Mouse (Mus musculus): ENCODE measurements around the gene Eid2b. TPM values are rescaled to one million over a fixed set of nuclear protein-coding genes. Genes with fewer than 3 reads are reported as not detected.

The Eid2b gene
- polyA plus RNA-seq, 1 experiment from 2014 or later = 8.4 TPM

DNA sequence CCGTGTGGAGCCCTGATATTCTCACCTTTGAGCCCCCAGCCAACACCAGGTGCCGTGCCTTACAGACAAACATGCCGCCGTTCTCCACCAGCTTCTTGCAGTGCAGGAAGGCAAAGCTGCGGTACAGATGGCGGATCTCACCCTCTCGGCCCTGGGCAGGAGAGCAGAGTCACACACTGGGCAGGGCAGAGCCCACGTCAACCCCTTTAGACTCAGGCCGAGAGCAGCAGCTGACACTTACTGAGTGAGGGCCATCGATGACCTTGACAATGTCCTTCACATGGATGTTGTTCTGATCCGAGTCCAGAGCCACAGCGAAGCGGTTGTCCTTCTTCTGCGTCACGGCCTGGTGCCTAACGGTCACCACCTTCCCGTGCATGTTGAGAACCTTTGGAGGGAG lies 41.2 kb downstream of the Eid2b start:
- Histone ChIP-seq H3K27ac (replicated peaks in 1 of 2; ENCODE audit: control insufficient read depth in 1 of 2, insufficient read depth in 1 of 2, low read depth in 2 of 2, low read length in 2 of 2) (no peak overlapping the region), H3K4me2 (ENCODE audit: low read length) (no peak overlapping the region), H3K9ac (ENCODE audit: low read length) (no peak overlapping the region), H3K27me3 (ENCODE audit: control insufficient read depth, insufficient read depth, low read length) (no peaks in the 10 kb centered on the region), H3K4me3 (ENCODE audit: control insufficient read depth in 1 of 2, insufficient read depth in 1 of 2, low read depth in 1 of 2, low read length in 2 of 2) (no peak overlapping the region), H3K4me1 (ENCODE audit: control insufficient read depth in 2 of 2, insufficient read depth in 2 of 2, low read length in 2 of 2) (no peaks in the 10 kb centered on the region), H3K9me3 (ENCODE audit: control insufficient read depth, low read length) (no peaks in the 10 kb centered on the region), H3K36me3 (ENCODE audit: control insufficient read depth, insufficient read depth, low read length) (peaks cover 94% of the 10 kb centered on the region)
- no peak for ATAC-seq (ENCODE audit: insufficient number of reproducible peaks, insufficient read depth, low FRiP score, low read depth)
- 90% methylated on average over 17 of the region's 17 CpGs for WGBS

DNA sequence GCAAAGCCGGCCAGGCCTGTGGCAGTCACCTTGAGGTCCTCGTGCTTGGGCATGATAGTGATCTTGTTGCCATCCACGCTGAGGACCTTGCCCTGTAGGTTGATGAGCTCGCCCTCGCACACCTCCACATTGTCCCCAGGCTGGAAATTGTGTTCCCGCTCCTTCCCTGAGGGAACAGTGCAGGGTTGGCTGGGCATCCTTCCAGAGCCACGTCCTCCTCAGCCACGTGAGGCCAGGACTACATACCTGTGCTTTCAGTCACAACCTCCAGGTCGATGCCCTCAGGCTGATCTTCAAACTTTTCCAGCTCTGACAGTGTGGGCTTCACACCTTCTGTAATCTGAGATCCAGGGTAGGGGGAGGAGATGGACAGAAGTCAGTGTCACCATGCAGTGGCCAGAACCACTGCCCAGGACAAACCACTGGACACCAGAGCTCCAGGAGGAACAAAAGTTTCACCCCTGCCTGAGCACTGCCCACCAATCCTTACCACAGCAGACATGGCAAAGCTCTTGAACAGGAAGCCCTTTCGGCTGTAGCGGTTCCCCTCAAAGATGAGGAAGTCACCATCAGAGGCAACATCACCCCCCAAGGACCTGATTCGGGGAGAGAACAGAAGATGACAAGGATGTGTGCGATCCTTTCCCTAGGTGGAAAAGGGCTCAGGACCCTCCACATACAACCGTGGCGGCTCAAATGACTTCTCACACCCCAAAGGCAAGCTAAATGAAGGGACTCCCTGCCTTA lies 44.6 kb downstream of the Eid2b start:
- H3K4me1 ChIP-seq (ENCODE audit: control insufficient read depth in 2 of 2, insufficient read depth in 2 of 2, low read length in 2 of 2) = no peaks in the 10 kb centered on the region
- 88% methylated on average over 15 of the region's 15 CpGs for WGBS

GRCm38 (mm10) chr7:28325293-28325692 lies 47.8 kb downstream of the Eid2b start:
- WGBS = 94% methylated on average over 8 of the region's 8 CpGs
- no peak overlapping the region for H3K27ac ChIP-seq (replicated peaks in 1 of 2; ENCODE audit: control insufficient read depth in 1 of 2, insufficient read depth in 1 of 2, low read depth in 2 of 2, low read length in 2 of 2)
- ATAC-seq (ENCODE audit: insufficient number of reproducible peaks, insufficient read depth, low FRiP score, low read depth) = no peak
- no peak overlapping the region for H3K4me2 ChIP-seq (ENCODE audit: low read length)
- H3K4me3 ChIP-seq (ENCODE audit: control insufficient read depth in 1 of 2, insufficient read depth in 1 of 2, low read depth in 1 of 2, low read length in 2 of 2) = no peak overlapping the region
- H3K4me1 ChIP-seq (ENCODE audit: control insufficient read depth in 2 of 2, insufficient read depth in 2 of 2, low read length in 2 of 2) = no peaks in the 10 kb centered on the region
- H3K27me3 ChIP-seq (ENCODE audit: control insufficient read depth, insufficient read depth, low read length) = no peaks in the 10 kb centered on the region
- H3K9ac ChIP-seq (ENCODE audit: low read length) = no peak overlapping the region
- peaks cover 100% of the 10 kb centered on the region for H3K36me3 ChIP-seq (ENCODE audit: control insufficient read depth, insufficient read depth, low read length)
- no peaks in the 10 kb centered on the region for H3K9me3 ChIP-seq (ENCODE audit: control insufficient read depth, low read length)

More for the DNA sequence above, 44.6 kb downstream of the Eid2b start:
- Histone ChIP-seq H3K4me3 (ENCODE audit: control insufficient read depth in 1 of 2, insufficient read depth in 1 of 2, low read depth in 1 of 2, low read length in 2 of 2) (no peak overlapping the region), H3K36me3 (ENCODE audit: control insufficient read depth, insufficient read depth, low read length) (peaks cover 100% of the 10 kb centered on the region), H3K4me2 (ENCODE audit: low read length) (no peak overlapping the region), H3K27ac (replicated peaks in 1 of 2; ENCODE audit: control insufficient read depth in 1 of 2, insufficient read depth in 1 of 2, low read depth in 2 of 2, low read length in 2 of 2) (no peak overlapping the region), H3K9ac (ENCODE audit: low read length) (no peak overlapping the region), H3K9me3 (ENCODE audit: control insufficient read depth, low read length) (no peaks in the 10 kb centered on the region), H3K27me3 (ENCODE audit: control insufficient read depth, insufficient read depth, low read length) (no peaks in the 10 kb centered on the region)
- ATAC-seq (ENCODE audit: insufficient number of reproducible peaks, insufficient read depth, low FRiP score, low read depth) = no peak

DNA sequence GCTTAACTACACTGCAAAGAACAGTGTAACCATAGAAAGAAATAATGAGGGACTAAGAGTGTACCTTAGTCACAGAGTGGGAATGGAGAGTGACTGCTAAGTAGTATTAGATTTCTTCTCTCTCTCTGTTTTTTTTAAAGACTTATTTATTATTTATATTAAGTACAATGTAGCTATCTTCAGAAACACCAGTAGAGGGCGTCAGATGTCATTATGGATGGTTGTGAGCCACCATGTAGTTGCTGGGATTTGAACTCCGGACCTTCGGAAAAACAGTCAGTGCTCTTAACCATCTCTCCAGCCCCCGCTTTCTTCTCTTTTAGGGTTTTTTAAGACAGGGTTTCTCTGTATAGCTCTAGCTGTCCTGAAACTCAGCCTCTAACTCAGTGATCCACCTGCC lies 48.9 kb downstream of the Eid2b start:
- ATAC-seq (ENCODE audit: insufficient number of reproducible peaks, insufficient read depth, low FRiP score, low read depth) = no peak
- no peak overlapping the region for H3K4me3 ChIP-seq (ENCODE audit: control insufficient read depth in 1 of 2, insufficient read depth in 1 of 2, low read depth in 1 of 2, low read length in 2 of 2)

GRCm38 (mm10) chr7:28328260-28328659 lies 50.7 kb downstream of the Eid2b start:
- 93% methylated on average over 2 of the region's 2 CpGs for WGBS
- no peaks in the 10 kb centered on the region for H3K27me3 ChIP-seq (ENCODE audit: control insufficient read depth, insufficient read depth, low read length)
- no peaks in the 10 kb centered on the region for H3K4me1 ChIP-seq (ENCODE audit: control insufficient read depth in 2 of 2, insufficient read depth in 2 of 2, low read length in 2 of 2)
- ATAC-seq (ENCODE audit: insufficient number of reproducible peaks, insufficient read depth, low FRiP score, low read depth) = no peak
- H3K4me2 ChIP-seq (ENCODE audit: low read length) = no peak overlapping the region
- H3K9ac ChIP-seq (ENCODE audit: low read length) = no peak overlapping the region
- peaks cover 84% of the 10 kb centered on the region for H3K36me3 ChIP-seq (ENCODE audit: control insufficient read depth, insufficient read depth, low read length)
- H3K4me3 ChIP-seq (ENCODE audit: control insufficient read depth in 1 of 2, insufficient read depth in 1 of 2, low read depth in 1 of 2, low read length in 2 of 2) = no peak overlapping the region
- no peaks in the 10 kb centered on the region for H3K9me3 ChIP-seq (ENCODE audit: control insufficient read depth, low read length)
- no peak overlapping the region for H3K27ac ChIP-seq (replicated peaks in 1 of 2; ENCODE audit: control insufficient read depth in 1 of 2, insufficient read depth in 1 of 2, low read depth in 2 of 2, low read length in 2 of 2)

More for the DNA sequence above, 48.9 kb downstream of the Eid2b start:
- WGBS = 80% methylated on average over 4 of the region's 4 CpGs
- Histone ChIP-seq H3K9ac (ENCODE audit: low read length) (no peak overlapping the region), H3K27ac (replicated peaks in 1 of 2; ENCODE audit: control insufficient read depth in 1 of 2, insufficient read depth in 1 of 2, low read depth in 2 of 2, low read length in 2 of 2) (no peak overlapping the region), H3K27me3 (ENCODE audit: control insufficient read depth, insufficient read depth, low read length) (no peaks in the 10 kb centered on the region), H3K36me3 (ENCODE audit: control insufficient read depth, insufficient read depth, low read length) (peaks cover 100% of the 10 kb centered on the region), H3K4me2 (ENCODE audit: low read length) (no peak overlapping the region), H3K9me3 (ENCODE audit: control insufficient read depth, low read length) (no peaks in the 10 kb centered on the region), H3K4me1 (ENCODE audit: control insufficient read depth in 2 of 2, insufficient read depth in 2 of 2, low read length in 2 of 2) (no peaks in the 10 kb centered on the region)

Other genes with a start within 250 kb of the Eid2b start
- gene Psmc4, start 227.6 kb upstream of the Eid2b start, polyA plus RNA-seq (2014; fragmentation: Nextera tagmentation; extraction: Ambion mirVana) = 212 and 221 TPM in 2 replicates
- gene Fcgbp, start 206.5 kb upstream of the Eid2b start, polyA plus RNA-seq (2014; fragmentation: Nextera tagmentation; extraction: Ambion mirVana) = not detected in 2 replicates
- gene 9530053A07Rik, start 148.3 kb upstream of the Eid2b start, polyA plus RNA-seq (2014; fragmentation: Nextera tagmentation; extraction: Ambion mirVana) = 0.03 TPM in 1 of 2 replicates, not detected in the other
- gene Fbl, start 108.0 kb upstream of the Eid2b start, polyA plus RNA-seq (2014; fragmentation: Nextera tagmentation; extraction: Ambion mirVana) = 20.1 and 23.1 TPM in 2 replicates
- 10.7 and 11.7 TPM in 2 replicates for gene Dyrk1b, start 98.3 kb upstream of the Eid2b start, polyA plus RNA-seq (2014; fragmentation: Nextera tagmentation; extraction: Ambion mirVana)
- gene Eid2, start 9.9 kb upstream of the Eid2b start, polyA plus RNA-seq (2014; fragmentation: Nextera tagmentation; extraction: Ambion mirVana) = 8.4 and 10.3 TPM in 2 replicates
- gene Selenov, start 13.4 kb downstream of the Eid2b start, polyA plus RNA-seq (2014; fragmentation: Nextera tagmentation; extraction: Ambion mirVana) = not detected in 2 replicates
- gene Dll3, start 24.5 kb downstream of the Eid2b start, polyA plus RNA-seq (2014; fragmentation: Nextera tagmentation; extraction: Ambion mirVana) = 0.14 TPM in 1 of 2 replicates, not detected in the other
- 119 and 131 TPM in 2 replicates for gene Timm50, start 34.3 kb downstream of the Eid2b start, polyA plus RNA-seq (2014; fragmentation: Nextera tagmentation; extraction: Ambion mirVana)
- gene Supt5, start 61.0 kb downstream of the Eid2b start, polyA plus RNA-seq (2014; fragmentation: Nextera tagmentation; extraction: Ambion mirVana) = 47.9 and 48.0 TPM in 2 replicates
- gene Rps16, start 72.9 kb downstream of the Eid2b start, polyA plus RNA-seq (2014; fragmentation: Nextera tagmentation; extraction: Ambion mirVana) = 731 and 789 TPM in 2 replicates
- 32.9 and 35.6 TPM in 2 replicates for gene Plekhg2, start 94.9 kb downstream of the Eid2b start, polyA plus RNA-seq (2014; fragmentation: Nextera tagmentation; extraction: Ambion mirVana)
- gene Zfp36, start 102.5 kb downstream of the Eid2b start, polyA plus RNA-seq (2014; fragmentation: Nextera tagmentation; extraction: Ambion mirVana) = 10.1 and 12.2 TPM in 2 replicates
- 50.9 and 57.7 TPM in 2 replicates for gene Med29, start 115.0 kb downstream of the Eid2b start, polyA plus RNA-seq (2014; fragmentation: Nextera tagmentation; extraction: Ambion mirVana)
- gene Paf1, start 115.2 kb downstream of the Eid2b start, polyA plus RNA-seq (2014; fragmentation: Nextera tagmentation; extraction: Ambion mirVana) = 61.9 and 62.5 TPM in 2 replicates
- gene Gmfg, start 159.7 kb downstream of the Eid2b start, polyA plus RNA-seq (2014; fragmentation: Nextera tagmentation; extraction: Ambion mirVana) = 8.4 and 8.6 TPM in 2 replicates
- gene Lrfn1, start 174.2 kb downstream of the Eid2b start, polyA plus RNA-seq (2014; fragmentation: Nextera tagmentation; extraction: Ambion mirVana) = 1.6 and 2.1 TPM in 2 replicates
- gene Ifnl2, start 232.7 kb downstream of the Eid2b start, polyA plus RNA-seq (2014; fragmentation: Nextera tagmentation; extraction: Ambion mirVana) = not detected in 2 replicates
- gene Ifnl3, start 245.1 kb downstream of the Eid2b start, polyA plus RNA-seq (2014; fragmentation: Nextera tagmentation; extraction: Ambion mirVana) = not detected in 2 replicates

All from heart, embryonic 14.5 days (tissue).